Comparison of ENCODE assay signal across 34 mouse cellular contexts in the genomic region with DNA sequence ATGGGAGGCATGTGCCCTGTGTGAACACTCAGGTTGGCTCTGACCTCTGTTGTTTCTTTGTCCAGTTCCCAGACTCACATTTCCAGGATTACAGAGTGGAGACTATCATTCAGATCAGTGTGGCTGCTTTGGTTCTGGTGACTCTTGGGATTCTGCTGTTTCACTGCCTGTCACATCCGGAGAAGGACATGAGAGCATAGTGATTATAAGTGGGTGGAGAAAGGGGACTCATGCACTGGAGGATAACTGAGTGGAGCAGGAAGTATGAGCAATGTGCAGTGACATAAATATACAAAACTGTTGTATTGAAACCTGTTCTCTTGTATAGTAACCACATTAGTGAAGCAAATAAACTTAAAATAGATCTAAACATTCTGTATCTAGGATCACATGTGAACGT. TPM values are rescaled to one million over a fixed set of nuclear protein-coding genes. Genes with fewer than 3 reads are reported as not detected.
"Had no signal": no experiment of that assay in that cellular context is flagged by ENCODE, and none has a peak within 500 bp of the region (broad histone marks: within the 10 kb centered on the region; RNA-seq: fewer than 3 reads in every experiment).

No protein-coding gene starts in this region.

- H3K4me1 ChIP-seq: embryonic facial prominence, embryonic 10.5 days; embryonic facial prominence, embryonic 12.5 days; embryonic facial prominence, embryonic 13.5 days; embryonic facial prominence, embryonic 15.5 days; forebrain, embryonic 10.5 days; forebrain, embryonic 12.5 days; forebrain, embryonic 13.5 days; forebrain, embryonic 15.5 days had no signal

- H3K27me3 ChIP-seq: embryonic facial prominence, embryonic 12.5 days; embryonic facial prominence, embryonic 13.5 days; embryonic facial prominence, embryonic 15.5 days; forebrain, embryonic 12.5 days; forebrain, embryonic 13.5 days; forebrain, embryonic 15.5 days had no signal

- ATAC-seq: forebrain, embryonic 13.5 days; forebrain, embryonic 14.5 days; forebrain, embryonic 15.5 days; forebrain, embryonic 16.5 days; forebrain, postnatal 0 days had no signal

- H3K27ac ChIP-seq: embryonic facial prominence, embryonic 10.5 days; embryonic facial prominence, embryonic 12.5 days; embryonic facial prominence, embryonic 13.5 days; embryonic facial prominence, embryonic 15.5 days; forebrain, embryonic 10.5 days; forebrain, embryonic 12.5 days; forebrain, embryonic 13.5 days; forebrain, embryonic 15.5 days; gastrocnemius, adult 2 months; heart, adult 2 months had no signal

- H3K9ac ChIP-seq: embryonic facial prominence, embryonic 12.5 days; embryonic facial prominence, embryonic 13.5 days; embryonic facial prominence, embryonic 15.5 days; forebrain, embryonic 12.5 days; forebrain, embryonic 13.5 days; forebrain, embryonic 15.5 days; forebrain, postnatal 0 days had no signal

- H3K4me3 ChIP-seq: embryonic facial prominence, embryonic 10.5 days; embryonic facial prominence, embryonic 12.5 days; embryonic facial prominence, embryonic 13.5 days; embryonic facial prominence, embryonic 15.5 days; erythroblast, embryonic 14.5 days; forebrain, embryonic 10.5 days; forebrain, embryonic 12.5 days; forebrain, embryonic 13.5 days; forebrain, embryonic 15.5 days; gastrocnemius, adult 2 months; heart, adult 2 months had no signal

- H3K36me3 ChIP-seq: embryonic facial prominence, embryonic 10.5 days; embryonic facial prominence, embryonic 12.5 days; embryonic facial prominence, embryonic 13.5 days; embryonic facial prominence, embryonic 15.5 days; forebrain, embryonic 10.5 days; forebrain, embryonic 12.5 days; forebrain, embryonic 15.5 days had no signal

- H3K9me3 ChIP-seq: embryonic facial prominence, embryonic 10.5 days; embryonic facial prominence, embryonic 12.5 days; embryonic facial prominence, embryonic 13.5 days; embryonic facial prominence, embryonic 15.5 days; forebrain, embryonic 10.5 days; forebrain, embryonic 12.5 days; forebrain, embryonic 13.5 days; forebrain, embryonic 15.5 days had no signal

- H3K4me2 ChIP-seq: embryonic facial prominence, embryonic 12.5 days; embryonic facial prominence, embryonic 13.5 days; embryonic facial prominence, embryonic 15.5 days; forebrain, embryonic 12.5 days; forebrain, embryonic 13.5 days; forebrain, embryonic 15.5 days had no signal

- DNase-seq: cerebellum, adult 9-10 months; cerebellum, adult 9-11 months; cerebellum, postnatal 10 days; cerebellum, postnatal 14 days; cerebellum, postnatal 25 days; cerebellum, postnatal 36 days; embryo, embryonic 11 days; forebrain, postnatal 0 days; gastrocnemius, adult 2 months; gastrocnemius, postnatal 10 days; gastrocnemius, postnatal 14 days; gastrocnemius, postnatal 25 days; gastrocnemius, postnatal 36 days; heart, adult 11 months; heart, adult 18-20 months; heart, adult 2 months had no signal

RNA-seq across cellular contexts. Expression of a gene that starts 22.2 kb away (rescaled TPM):
- total RNA-seq: common myeloid progenitor, adult 5-6 weeks; gastrocnemius, adult 18-20 months; gastrocnemius, adult 8-10 months; gastrocnemius, postnatal 10 days; gastrocnemius, postnatal 36 days; granulocyte monocyte progenitor cell, adult 5-6 weeks had no signal
- polyA plus RNA-seq: embryonic facial prominence, embryonic 10.5 days; embryonic facial prominence, embryonic 11.5 days; embryonic facial prominence, embryonic 12.5 days; embryonic facial prominence, embryonic 13.5 days; embryonic facial prominence, embryonic 14.5 days; embryonic facial prominence, embryonic 15.5 days; erythroblast, embryonic 14.5 days; forebrain, embryonic 10.5 days; forebrain, embryonic 11.5 days; forebrain, embryonic 12.5 days; forebrain, embryonic 13.5 days; forebrain, embryonic 14.5 days; forebrain, embryonic 15.5 days; forebrain, embryonic 16.5 days; forebrain, postnatal 0 days had no signal
